Mouse (Mus musculus) G1E (cell line): ENCODE data around the gene Fam151a.

Source experiments
- CTCF ChIP-seq: IDR thresholded peaks from 2 replicates; pipeline ENCODE4 v1.5.1; 2012; ENCODE audit warnings: low read depth, low read length, inconsistent platforms, mixed read lengths
- GATA1 ChIP-seq: IDR thresholded peaks from 2 replicates; pipeline ENCODE4 v1.6.1; 2012; ENCODE audit warnings: borderline replicate concordance, low read length, inconsistent platforms, mixed read lengths
- TAL1 ChIP-seq: conservative IDR thresholded peaks from 2 replicates; pipeline ENCODE4 v1.6.1; 2012; ENCODE audit warnings: low read depth, low read length, inconsistent platforms, mixed read lengths

GRCm38 (mm10) chr4:106699989-106700388, 33.7 kb upstream of the Fam151a start:
- TF ChIP-seq CTCF (no peak), GATA1 (no peak), TAL1 (no peak)
